Mouse (Mus musculus): ENCODE results near the gene Slc8a1.

DNA sequence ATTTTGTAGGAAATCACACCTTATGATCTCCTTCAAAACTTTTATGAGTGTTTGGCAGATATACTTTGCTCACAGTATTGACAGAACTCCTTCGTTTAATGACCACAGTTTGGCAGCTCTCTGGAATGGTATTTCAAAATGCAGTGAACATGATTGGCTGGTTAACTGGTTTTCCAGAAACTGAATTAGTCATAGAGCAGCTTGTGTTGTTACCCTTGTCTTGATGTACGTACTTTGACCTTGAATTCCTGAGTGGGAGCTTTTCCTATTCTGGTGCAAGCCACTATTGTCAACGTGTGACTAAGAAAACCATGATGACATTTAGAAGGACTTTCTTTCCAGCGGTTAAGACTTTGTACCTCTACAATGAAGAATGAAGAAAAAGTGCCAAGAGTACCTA, 868 bp downstream of the Slc8a1 start:
- TF ChIP-seq CTCF (IDR thresholded peaks at IDR 0.05) (no peak), EP300 (IDR thresholded peaks at IDR 0.05) (no peak)

All from lung, postnatal 0 days (tissue).